Mouse (Mus musculus) lung, postnatal 25 days (tissue): ENCODE data around the gene Usp16.
"Not testable (repeated sequence)": the region's sequence is repeated elsewhere in the genome, so short reads cannot be mapped to it uniquely, and the experiment has no call there.

Experiments used
- DNase-seq: peaks from one replicate; pipeline ENCODE4 v3.0.0; 2022; ENCODE audit warnings: low spot score

The Usp16 gene

DNA sequence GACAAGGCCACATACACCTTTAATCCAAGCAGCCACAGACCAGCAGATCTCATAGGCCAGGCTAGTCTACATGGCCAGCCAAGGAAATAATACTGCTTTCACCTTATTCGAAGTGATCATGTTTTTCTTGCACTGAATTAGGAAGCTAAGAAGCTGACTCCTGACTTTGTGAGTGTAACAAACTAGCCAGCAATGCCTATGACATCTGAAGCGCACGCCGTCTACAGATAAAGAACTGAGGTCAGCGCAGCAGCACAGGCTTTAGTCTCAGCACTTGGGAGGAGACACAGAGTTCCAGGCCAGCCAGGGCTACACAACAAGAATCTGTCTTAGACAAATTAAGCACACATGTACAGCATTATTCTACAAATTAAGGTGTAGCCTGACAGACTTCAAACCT lies 32.2 kb downstream of the Usp16 start:
- DNase-seq, result no peak

DNA sequence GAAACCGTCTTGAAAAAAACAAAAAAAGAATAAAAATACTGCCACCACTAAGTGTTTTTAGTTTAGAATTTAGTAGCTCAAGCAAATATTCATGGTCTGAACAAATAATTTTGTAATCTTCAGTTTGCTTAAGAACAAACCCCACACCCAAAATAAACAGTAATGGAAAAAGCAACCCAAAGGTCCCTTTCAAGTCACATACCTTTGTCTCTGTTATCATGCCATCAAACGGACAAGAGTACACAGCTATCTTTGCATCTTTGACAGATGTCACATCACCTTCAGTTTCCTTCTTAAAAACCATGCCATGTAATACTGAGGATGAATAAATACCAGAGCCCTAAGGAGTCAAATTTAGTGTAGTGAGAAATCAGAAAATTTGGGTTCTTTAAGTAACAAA lies 34.1 kb downstream of the Usp16 start:
- no peak for DNase-seq

DNA sequence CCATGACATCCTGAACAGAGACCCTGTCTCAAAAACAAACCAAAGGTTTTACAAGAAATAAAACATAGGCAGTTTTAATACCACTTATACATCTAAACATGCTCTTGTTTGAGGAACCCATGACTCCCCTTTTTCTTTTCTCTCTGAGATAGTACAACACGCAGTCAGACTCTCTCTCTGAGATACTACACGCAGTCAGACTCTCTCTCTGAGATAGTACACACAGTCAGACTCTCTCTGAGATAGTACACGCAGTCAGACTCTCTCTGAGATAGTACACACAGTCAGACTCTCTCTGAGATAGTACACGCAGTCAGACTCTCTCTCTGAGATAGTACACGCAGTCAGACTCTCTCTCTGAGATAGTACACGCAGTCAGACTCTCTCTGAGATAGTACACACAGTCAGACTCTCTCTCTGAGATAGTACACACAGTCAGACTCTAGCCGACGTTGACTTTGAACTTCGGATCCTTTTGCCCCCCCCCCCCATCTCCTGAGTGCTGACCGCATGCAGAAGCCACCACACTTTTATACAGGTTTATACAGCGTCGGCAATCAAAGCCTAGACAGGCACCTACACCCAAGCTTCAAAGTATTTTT lies 37.8 kb downstream of the Usp16 start:
- not testable (repeated sequence) for DNase-seq

DNA sequence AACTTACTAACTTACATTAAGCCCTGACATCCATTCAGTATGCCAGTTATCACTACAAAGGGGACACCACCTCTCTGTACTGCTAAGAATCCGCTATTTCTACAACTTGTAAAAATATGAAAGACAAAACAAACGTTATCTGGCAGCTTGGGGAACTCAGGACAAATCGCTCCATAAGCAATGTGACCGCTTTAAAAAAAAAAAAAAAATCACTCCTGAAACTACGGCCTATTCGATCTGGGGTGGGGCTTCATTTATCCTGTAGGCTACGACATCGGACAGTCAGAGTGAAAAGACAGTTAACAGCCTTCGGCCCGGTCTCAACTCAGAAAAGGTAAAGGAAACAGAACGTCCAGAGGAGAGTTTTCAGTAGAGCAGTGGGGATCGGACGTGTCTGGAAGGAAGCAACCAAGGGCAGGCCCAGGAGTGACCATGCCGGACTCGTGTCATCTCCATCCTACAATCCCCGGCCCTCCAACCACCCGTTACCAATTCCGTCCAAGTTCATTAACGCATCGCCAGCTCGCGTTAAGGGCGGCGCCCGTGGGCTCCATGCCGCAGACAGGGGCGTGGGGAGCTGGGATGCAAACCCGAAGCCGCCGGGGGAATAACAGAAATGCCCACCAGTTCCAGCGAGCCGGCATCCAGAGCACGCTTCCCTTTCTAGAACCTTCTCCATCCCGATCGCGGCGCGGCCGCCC lies 40.6 kb downstream of the Usp16 start:
- no peak for DNase-seq

DNA sequence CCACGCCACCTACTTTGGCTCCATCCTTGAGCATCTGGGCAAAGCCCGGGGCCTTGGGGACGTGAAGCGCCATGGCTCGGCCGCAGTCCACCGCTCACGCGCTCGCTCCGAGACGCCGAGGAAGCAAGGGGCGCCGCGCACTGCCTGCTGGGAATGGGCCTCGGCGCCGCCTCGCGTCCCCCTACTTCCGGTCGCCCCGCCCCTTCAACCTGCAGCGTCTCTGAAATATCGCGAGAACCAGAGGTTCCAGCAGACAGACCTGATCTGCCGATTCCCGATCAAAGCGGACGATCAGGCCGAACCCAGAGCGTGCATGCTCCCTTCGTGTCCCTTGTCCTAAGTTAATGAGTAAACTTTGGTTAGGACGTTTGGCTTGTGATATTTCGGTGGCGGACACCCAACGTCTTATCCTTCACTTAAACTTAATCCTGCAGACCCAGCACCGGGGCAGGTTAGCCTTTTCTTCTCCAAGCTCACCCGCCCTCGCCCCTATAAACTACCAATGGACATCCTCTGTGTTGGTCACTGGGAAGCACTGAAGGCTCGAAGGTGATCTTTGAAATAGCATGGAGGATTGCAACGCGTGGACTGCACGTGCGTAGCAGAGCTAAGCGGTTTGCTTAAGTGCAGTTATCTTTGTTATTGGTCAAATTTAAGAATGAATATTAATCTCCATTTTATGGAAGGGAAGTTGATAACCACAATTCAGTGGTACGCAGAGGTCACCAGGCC lies 41.4 kb downstream of the Usp16 start, which contains the start of gene Cct8:
Cct8 (minus strand) TSS at position 158 of the 732 bp plus-strand sequence.
- peak; percentile 98 for DNase-seq

DNA sequence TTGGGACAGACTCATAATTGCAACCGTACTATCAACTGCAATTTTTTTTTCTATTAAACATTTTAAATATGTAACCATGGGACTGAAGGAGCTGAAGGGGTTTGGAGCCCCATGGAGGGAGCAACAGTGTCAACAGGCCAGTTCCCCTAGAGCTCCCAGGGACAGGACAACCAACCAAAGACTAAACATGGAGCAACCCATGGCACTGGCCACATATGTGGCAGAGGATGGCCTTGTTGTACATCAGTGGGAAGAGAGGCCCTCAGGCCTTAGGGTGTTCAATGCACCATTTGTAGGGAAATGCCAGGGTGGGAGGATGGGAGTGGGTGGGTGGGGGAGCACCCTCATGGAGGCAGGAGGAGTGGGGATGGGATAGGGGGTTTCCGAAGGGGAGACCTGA lies 42.2 kb downstream of the Usp16 start:
- no peak for DNase-seq

DNA sequence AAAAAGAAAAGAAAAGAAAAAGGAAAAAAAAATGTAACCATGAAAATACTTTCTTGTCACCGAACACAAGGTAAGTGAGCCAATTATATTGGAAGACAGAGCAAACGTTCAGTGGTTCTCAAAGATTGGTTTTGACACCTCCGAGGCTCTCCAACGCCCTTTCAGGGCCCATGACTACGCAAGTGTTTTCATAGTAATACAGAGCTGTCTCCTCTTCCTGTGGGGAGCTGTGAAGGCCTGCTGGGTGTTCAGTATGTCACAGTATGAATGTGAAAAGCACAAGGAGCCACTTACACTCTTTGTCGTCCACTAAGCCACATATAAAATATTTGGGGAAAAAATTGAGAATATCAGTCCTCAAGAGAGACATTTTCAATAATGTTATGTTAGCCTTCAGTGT lies 42.7 kb downstream of the Usp16 start:
- no peak for DNase-seq

DNA sequence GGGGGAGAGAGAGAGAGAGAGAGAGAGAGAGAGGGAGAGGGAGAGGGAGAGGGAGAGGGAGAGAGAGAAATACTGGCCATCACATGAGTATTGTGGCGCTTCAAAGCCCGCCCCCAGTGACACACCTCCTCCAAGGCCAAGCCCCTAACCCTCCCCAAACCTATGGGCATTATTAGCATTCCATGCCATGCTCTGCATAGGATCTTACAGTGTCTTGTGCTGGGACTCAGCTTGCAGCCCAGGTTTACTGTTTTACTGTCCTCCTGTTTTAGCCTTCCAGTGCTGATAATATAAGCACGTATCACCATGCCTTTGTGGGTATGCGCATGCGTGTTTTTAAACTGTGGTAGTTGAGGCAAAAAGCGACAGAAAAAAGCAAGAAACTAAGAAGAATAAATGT lies 45.1 kb downstream of the Usp16 start:
- DNase-seq, result no peak

DNA sequence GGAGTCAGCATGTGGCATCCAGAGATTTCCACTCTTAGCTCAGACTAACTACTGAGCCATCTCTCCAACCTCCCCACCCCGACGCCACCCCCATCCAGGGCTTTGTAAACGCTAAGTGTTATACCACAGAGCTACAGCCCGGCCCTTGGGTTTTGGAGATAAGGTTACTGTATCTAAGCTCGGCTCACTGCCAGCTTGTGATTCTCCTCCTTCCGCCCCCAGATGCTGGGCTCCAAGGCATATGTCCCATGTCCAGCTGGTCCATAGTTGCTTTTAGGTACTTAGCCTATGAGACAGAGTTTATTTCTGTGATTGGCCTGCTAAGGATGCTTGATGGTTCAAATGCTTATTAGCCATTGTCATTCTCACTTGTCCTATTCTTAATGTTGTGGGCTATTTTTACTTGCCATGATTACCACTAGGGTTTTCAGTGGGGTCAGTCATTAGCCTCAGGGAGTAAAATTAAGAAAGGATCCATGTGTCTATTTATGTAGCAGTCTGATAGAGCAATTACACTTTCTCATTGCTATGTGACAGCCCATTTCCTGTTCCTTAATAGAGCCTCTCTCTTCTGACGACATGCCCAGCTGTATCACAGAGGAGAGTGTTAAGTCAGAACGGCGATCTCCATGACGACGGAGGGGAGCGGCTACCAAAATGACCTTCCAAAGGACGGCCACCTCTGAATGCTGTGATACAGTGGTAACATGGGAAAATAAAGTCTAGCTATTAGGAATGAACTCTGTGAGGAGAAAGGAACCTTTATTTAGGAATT lies 47.0 kb downstream of the Usp16 start:
- DNase-seq, result no peak

DNA sequence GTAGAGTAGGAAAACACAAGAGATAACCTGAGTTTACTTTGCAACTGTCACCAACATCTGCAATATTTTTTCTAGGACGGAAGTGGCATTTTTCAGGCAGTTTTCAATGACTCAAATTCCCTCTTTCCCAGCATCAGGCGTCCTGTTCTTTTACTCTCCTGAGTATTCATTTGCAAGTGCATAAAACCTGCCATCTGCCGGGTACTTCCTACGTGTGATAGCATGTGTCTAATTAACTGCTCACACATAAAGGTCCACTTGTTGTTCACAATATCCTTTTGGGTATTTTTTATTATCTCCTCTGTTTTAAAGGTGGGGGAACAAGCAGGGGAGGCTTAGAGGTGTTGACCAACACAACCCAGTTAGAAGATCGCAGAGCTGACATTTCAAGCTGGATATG lies 57.2 kb downstream of the Usp16 start:
- no peak for DNase-seq

DNA sequence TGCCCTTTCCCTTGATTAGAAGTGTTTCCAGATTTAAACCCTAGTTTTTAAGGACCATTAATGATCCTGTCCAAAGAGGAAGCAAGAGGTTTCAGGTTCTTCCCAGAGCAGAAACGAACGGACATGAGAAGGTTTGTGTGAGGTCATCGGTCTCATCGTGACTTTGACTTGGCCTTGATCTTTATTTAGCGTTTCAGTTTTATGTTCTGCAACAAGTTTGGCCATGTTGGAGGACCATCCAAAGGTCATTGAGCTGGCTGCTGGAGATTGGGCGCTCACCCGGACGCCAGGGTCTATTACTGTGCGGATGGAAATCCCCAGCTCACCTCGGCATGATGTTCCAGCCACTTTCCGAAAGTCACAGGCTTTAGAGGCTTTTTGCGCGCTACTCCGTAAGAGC lies 57.8 kb downstream of the Usp16 start:
- DNase-seq, result no peak

DNA sequence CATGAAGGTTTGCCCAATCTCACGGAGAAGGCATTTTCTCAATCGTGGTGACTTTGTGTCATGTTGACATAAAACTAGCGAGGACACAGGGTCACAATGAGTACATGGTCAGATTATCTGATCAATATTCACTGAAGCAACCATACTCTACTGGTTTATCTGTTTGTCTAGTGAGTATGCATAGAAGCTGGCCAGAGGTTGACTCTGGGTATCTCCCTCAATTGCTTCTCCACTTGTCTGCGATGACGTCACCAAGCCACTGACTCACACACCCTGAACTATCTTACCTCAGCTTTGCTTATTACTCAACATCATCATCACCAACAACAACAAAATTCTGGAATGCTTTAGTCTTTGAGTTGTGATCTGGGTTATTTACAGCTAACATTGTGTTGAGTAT lies 69.7 kb downstream of the Usp16 start:
- no peak for DNase-seq

DNA sequence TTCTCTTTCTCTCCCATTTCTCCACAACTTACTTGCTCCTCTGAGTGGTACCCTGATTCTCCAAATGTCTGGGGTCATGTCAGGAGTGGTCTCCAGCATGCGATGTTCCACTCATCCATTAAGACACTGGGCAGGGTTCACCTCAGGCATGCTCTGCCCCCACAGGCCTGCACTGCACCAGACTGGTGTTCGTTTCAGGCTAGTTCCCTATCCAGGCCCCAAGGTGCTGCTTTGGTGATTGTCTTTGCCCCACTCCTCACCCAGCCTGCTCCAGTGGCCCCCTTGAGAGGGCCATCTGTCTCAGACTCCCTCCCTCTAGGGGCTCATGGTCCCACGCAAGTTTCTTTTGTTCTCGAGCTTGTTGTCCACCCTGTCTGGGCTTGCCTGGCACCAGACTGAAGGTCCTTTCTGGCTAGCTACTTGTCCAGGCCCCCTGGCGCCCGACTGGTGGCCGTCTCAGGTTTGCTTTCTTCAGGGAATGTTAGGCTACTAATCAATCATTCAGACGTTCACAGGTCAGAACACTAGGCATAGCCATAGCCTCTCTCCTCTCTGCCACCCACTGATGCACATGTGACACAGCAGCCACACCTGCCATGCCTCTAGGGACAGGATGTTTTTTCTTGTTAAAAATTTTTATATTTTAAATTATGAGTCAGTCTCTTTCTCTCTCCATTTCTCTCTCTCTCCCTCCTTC lies 73.2 kb downstream of the Usp16 start:
- DNase-seq, result no peak

DNA sequence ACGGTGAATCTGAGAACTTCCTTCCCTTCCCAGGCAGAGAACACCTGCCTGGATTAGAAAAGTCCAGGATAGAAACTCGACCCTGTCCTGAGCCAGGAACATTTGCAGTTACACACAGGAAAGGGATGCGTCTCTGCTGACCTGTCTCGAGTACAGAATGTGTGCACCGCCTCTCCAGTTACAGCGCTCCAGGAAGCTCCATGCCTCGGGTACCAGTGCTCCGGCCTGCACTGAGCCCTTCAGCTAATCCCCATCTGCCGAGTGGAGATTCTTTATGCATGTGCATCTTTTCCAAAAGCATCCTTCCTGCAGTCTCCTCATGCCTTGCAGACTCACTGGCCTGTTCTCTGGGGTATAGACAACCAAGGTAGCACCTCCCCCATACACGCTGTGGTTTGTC lies 74.3 kb downstream of the Usp16 start:
- no peak for DNase-seq
